Mouse (Mus musculus): ENCODE measurements at regions not wholly inside any gene's neighbourhood (a gene's known extent, or its start where the extent isn't known, plus 50 kb on each side); places are given as distances from the start of the nearest gene placed in this dataset.

GRCm38 (mm10) chr10:125084975-125085374 is 304.3 kb downstream of the Slc16a7 start:
- ATAC-seq (ENCODE audit: insufficient number of reproducible peaks, insufficient read depth, low FRiP score, low read depth), result no peak
- no peak overlapping the region for H3K27ac ChIP-seq (ENCODE audit: low read length)
- no peak overlapping the region for H3K4me2 ChIP-seq (replicated peaks; ENCODE audit: low read depth, low read length)
- no peaks in the 10 kb centered on the region for H3K27me3 ChIP-seq (ENCODE audit: control insufficient read depth, insufficient read depth, low read length)
- no peaks in the 10 kb centered on the region for H3K36me3 ChIP-seq (ENCODE audit: control insufficient read depth, insufficient read depth, low read length)
- no peaks in the 10 kb centered on the region for H3K4me1 ChIP-seq (ENCODE audit: control insufficient read depth, insufficient read depth, low read length)
- H3K9me3 ChIP-seq (ENCODE audit: control insufficient read depth, low read depth, low read length), result no peaks in the 10 kb centered on the region
- no peak overlapping the region for H3K9ac ChIP-seq (replicated peaks; ENCODE audit: low read depth, low read length)
- no peak overlapping the region for H3K4me3 ChIP-seq (ENCODE audit: low read depth, low read length)
- 94% methylated on average over 2 of the region's 2 CpGs for WGBS

DNA sequence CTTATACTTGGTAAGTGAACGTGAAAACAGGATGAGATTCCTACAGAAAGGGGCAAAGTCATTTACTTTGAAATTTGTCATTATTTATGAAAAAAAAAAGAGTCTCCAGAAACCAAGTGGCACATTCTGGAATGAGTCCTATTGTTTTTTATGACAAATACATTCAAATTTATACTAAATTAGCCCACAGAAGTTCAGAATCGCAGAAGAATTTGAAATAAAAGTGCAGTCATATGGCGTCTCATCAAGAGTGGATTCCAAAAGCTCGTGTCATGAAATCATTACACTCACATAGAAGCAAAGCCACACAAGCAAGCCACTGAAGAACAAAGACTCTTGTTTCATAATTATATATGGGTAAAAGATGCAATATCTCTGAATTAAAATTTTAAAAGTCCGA is 316.9 kb downstream of the Slc16a7 start:
- Histone ChIP-seq H3K27ac (ENCODE audit: low read length) (no peak overlapping the region), H3K9ac (replicated peaks; ENCODE audit: low read depth, low read length) (no peak overlapping the region), H3K9me3 (ENCODE audit: control insufficient read depth, low read depth, low read length) (no peaks in the 10 kb centered on the region), H3K4me1 (ENCODE audit: control insufficient read depth, insufficient read depth, low read length) (no peaks in the 10 kb centered on the region), H3K4me3 (ENCODE audit: low read depth, low read length) (no peak overlapping the region), H3K36me3 (ENCODE audit: control insufficient read depth, insufficient read depth, low read length) (no peaks in the 10 kb centered on the region), H3K27me3 (ENCODE audit: control insufficient read depth, insufficient read depth, low read length) (no peaks in the 10 kb centered on the region), H3K4me2 (replicated peaks; ENCODE audit: low read depth, low read length) (no peak overlapping the region)
- ATAC-seq (ENCODE audit: insufficient number of reproducible peaks, insufficient read depth, low FRiP score, low read depth), result no peak
- 82% methylated on average over 5 of the region's 5 CpGs for WGBS

- no peak overlapping the region for H3K27ac ChIP-seq (ENCODE audit: low read length)
- no peaks in the 10 kb centered on the region for H3K9me3 ChIP-seq (ENCODE audit: control insufficient read depth, low read depth, low read length)
- H3K4me1 ChIP-seq (ENCODE audit: control insufficient read depth, insufficient read depth, low read length), result no peaks in the 10 kb centered on the region
- ATAC-seq (ENCODE audit: insufficient number of reproducible peaks, insufficient read depth, low FRiP score, low read depth), result no peak
- 78% methylated on average over 4 of the region's 4 CpGs for WGBS
- H3K9ac ChIP-seq (replicated peaks; ENCODE audit: low read depth, low read length), result no peak overlapping the region
- no peaks in the 10 kb centered on the region for H3K27me3 ChIP-seq (ENCODE audit: control insufficient read depth, insufficient read depth, low read length)
- H3K4me2 ChIP-seq (replicated peaks; ENCODE audit: low read depth, low read length), result no peak overlapping the region
- no peaks in the 10 kb centered on the region for H3K36me3 ChIP-seq (ENCODE audit: control insufficient read depth, insufficient read depth, low read length)
- no peak overlapping the region for H3K4me3 ChIP-seq (ENCODE audit: low read depth, low read length)
Observed at GRCm38 (mm10) chr10:125070246-125070645, 319.0 kb downstream of the Slc16a7 start.

DNA sequence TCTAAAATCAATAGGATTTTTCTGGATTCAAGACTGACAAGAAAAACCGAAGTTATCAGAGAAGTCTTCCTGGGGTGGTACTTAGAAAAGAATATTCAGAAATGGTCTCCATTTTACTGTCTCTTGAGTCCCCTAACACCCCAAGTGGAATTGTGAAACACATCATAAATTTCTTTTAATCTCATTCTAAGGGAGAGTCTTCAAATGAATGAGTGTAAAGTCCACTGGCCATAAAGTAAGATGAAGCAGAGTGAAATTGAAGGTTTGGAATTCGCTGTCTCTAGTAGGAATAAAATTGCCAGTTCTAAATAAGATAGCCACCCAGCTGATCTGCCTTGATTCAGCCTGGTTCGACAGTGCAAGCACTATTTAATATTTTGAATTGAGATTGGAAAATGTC is 350.0 kb downstream of the Slc16a7 start:
- no peak overlapping the region for H3K9ac ChIP-seq (replicated peaks; ENCODE audit: low read depth, low read length)
- no peaks in the 10 kb centered on the region for H3K4me1 ChIP-seq (ENCODE audit: control insufficient read depth, insufficient read depth, low read length)
- H3K27me3 ChIP-seq (ENCODE audit: control insufficient read depth, insufficient read depth, low read length), result no peaks in the 10 kb centered on the region
- ATAC-seq (ENCODE audit: insufficient number of reproducible peaks, insufficient read depth, low FRiP score, low read depth), result no peak
- WGBS, result 80% methylated on average over 3 of the region's 3 CpGs
- no peak overlapping the region for H3K4me3 ChIP-seq (ENCODE audit: low read depth, low read length)
- no peak overlapping the region for H3K4me2 ChIP-seq (replicated peaks; ENCODE audit: low read depth, low read length)
- H3K36me3 ChIP-seq (ENCODE audit: control insufficient read depth, insufficient read depth, low read length), result no peaks in the 10 kb centered on the region
- H3K27ac ChIP-seq (ENCODE audit: low read length), result no peak overlapping the region
- H3K9me3 ChIP-seq (ENCODE audit: control insufficient read depth, low read depth, low read length), result no peaks in the 10 kb centered on the region

DNA sequence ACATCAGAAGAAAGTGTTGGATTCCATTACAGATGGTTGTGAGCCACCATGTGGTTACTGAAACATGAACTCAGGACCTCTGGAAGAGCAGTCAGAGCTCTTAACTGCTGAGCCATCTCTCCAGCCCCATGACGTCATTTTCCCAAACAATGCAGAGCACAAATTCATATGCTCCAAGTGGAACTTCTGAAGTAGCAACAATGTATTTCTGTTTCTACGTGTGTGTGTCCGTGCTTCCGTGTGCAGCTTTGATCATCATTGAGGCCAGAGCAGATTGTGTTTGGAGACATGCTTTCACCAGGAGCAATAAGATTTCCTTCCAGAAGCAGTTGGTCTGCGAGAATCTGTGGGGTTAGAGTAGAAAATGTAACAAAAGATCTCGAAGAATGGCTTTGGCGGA is 353.6 kb downstream of the Slc16a7 start:
- 87% methylated on average over 7 of the region's 7 CpGs for WGBS
- Histone ChIP-seq H3K9me3 (ENCODE audit: control insufficient read depth, low read depth, low read length) (no peaks in the 10 kb centered on the region), H3K4me3 (ENCODE audit: low read depth, low read length) (no peak overlapping the region), H3K27me3 (ENCODE audit: control insufficient read depth, insufficient read depth, low read length) (no peaks in the 10 kb centered on the region), H3K27ac (ENCODE audit: low read length) (no peak overlapping the region), H3K4me1 (ENCODE audit: control insufficient read depth, insufficient read depth, low read length) (no peaks in the 10 kb centered on the region), H3K36me3 (ENCODE audit: control insufficient read depth, insufficient read depth, low read length) (no peaks in the 10 kb centered on the region), H3K4me2 (replicated peaks; ENCODE audit: low read depth, low read length) (no peak overlapping the region), H3K9ac (replicated peaks; ENCODE audit: low read depth, low read length) (no peak overlapping the region)
- ATAC-seq (ENCODE audit: insufficient number of reproducible peaks, insufficient read depth, low FRiP score, low read depth), result no peak

DNA sequence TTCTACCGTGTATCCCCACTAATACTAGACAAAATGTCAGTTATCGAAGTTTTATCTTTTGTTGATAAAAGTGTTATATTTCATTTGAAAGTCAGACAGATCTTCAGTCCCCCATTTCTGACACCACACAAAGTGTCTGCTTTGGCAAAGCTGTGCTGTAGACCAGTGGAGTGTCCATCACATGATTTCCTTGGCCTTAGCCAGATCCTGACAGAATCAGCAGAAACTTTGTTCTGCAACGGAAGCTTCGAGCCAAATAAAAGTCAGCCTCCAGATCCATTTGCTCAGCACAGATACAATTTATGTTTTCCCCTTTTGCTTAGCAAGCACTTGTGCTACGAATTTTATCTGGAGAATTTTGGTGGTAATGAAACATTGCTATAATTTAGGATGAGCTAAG is 360.9 kb downstream of the Slc16a7 start:
- 62% methylated on average over 5 of the region's 5 CpGs for WGBS
- H3K4me2 ChIP-seq (replicated peaks; ENCODE audit: low read depth, low read length), result no peak overlapping the region
- no peaks in the 10 kb centered on the region for H3K36me3 ChIP-seq (ENCODE audit: control insufficient read depth, insufficient read depth, low read length)
- ATAC-seq (ENCODE audit: insufficient number of reproducible peaks, insufficient read depth, low FRiP score, low read depth), result no peak
- H3K9me3 ChIP-seq (ENCODE audit: control insufficient read depth, low read depth, low read length), result no peaks in the 10 kb centered on the region
- H3K27me3 ChIP-seq (ENCODE audit: control insufficient read depth, insufficient read depth, low read length), result no peaks in the 10 kb centered on the region
- H3K4me1 ChIP-seq (ENCODE audit: control insufficient read depth, insufficient read depth, low read length), result no peaks in the 10 kb centered on the region
- no peak overlapping the region for H3K9ac ChIP-seq (replicated peaks; ENCODE audit: low read depth, low read length)
- H3K4me3 ChIP-seq (ENCODE audit: low read depth, low read length), result no peak overlapping the region
- no peak overlapping the region for H3K27ac ChIP-seq (ENCODE audit: low read length)

DNA sequence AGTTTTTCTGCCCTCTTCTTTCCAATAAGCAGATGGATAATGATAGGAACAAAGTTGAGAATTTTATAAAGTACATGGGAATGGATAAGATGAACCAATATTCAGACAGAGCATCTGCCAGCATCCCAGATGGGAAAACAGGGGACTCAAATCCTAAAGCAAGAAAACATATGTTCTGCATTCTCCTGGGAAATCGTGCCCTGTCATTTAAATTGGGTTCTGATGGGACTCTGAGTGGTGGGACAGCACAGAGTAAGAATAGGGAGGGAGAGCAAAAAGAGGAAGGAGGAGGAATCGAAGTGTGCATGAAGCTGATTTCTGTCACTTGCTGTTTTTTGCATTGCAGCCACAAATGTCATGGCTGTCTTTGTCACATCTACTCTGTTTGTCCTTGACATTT is 362.4 kb downstream of the Slc16a7 start:
- no peaks in the 10 kb centered on the region for H3K9me3 ChIP-seq (ENCODE audit: control insufficient read depth, low read depth, low read length)
- H3K9ac ChIP-seq (replicated peaks; ENCODE audit: low read depth, low read length), result no peak overlapping the region
- H3K4me1 ChIP-seq (ENCODE audit: control insufficient read depth, insufficient read depth, low read length), result no peaks in the 10 kb centered on the region
- H3K4me2 ChIP-seq (replicated peaks; ENCODE audit: low read depth, low read length), result no peak overlapping the region
- no peak overlapping the region for H3K4me3 ChIP-seq (ENCODE audit: low read depth, low read length)
- H3K36me3 ChIP-seq (ENCODE audit: control insufficient read depth, insufficient read depth, low read length), result no peaks in the 10 kb centered on the region
- 76% methylated on average over 2 of the region's 2 CpGs for WGBS
- no peak for ATAC-seq (ENCODE audit: insufficient number of reproducible peaks, insufficient read depth, low FRiP score, low read depth)
- no peak overlapping the region for H3K27ac ChIP-seq (ENCODE audit: low read length)
- no peaks in the 10 kb centered on the region for H3K27me3 ChIP-seq (ENCODE audit: control insufficient read depth, insufficient read depth, low read length)
